Mouse (Mus musculus) C2C12 (cell line): ENCODE measurements around the gene Iqca. TPM values are rescaled to one million over a fixed set of nuclear protein-coding genes. Genes with fewer than 3 reads are reported as not detected.

Experiments
- H3K27me3 ChIP-seq: one replicate; pipeline ENCODE4 v1.6.1; 2011; ENCODE audit not compliant: control insufficient read depth, insufficient read depth, insufficient read length
- H3K36me3 ChIP-seq: one replicate; pipeline ENCODE4 v1.6.1; 2011; ENCODE audit not compliant: control insufficient read depth, insufficient read depth
- H3K4me3 ChIP-seq: one replicate; pipeline ENCODE4 v1.5.1; 2011; ENCODE audit warnings: mild to moderate bottlenecking, control low read depth; ENCODE audit not compliant: poor library complexity, insufficient read depth, severe bottlenecking
- H3K79me2 ChIP-seq: one replicate; pipeline ENCODE4 v1.6.1; 2011; ENCODE audit not compliant: control insufficient read depth, insufficient read depth
- H3K79me3 ChIP-seq: one replicate; pipeline ENCODE4 v1.6.1; 2011; ENCODE audit warnings: low read depth, control low read depth
- H3ac ChIP-seq: one replicate; pipeline ENCODE3; 2011; ENCODE audit warnings: low read depth; ENCODE audit not compliant: control insufficient read depth, insufficient read length
- CEBPB ChIP-seq: IDR thresholded peaks from one replicate; pipeline ENCODE4 v1.6.1; 2011; ENCODE audit warnings: low read depth, mild to moderate bottlenecking, control low read depth, moderate library complexity
- CTCF ChIP-seq: IDR thresholded peaks from one replicate; pipeline ENCODE4 v1.5.1; 2011; ENCODE audit not compliant: control insufficient read depth, insufficient read depth, insufficient read length
- FOSL1 ChIP-seq: IDR thresholded peaks from one replicate; pipeline ENCODE4 v1.8.0; 2011; ENCODE audit warnings: mild to moderate bottlenecking, low read length; ENCODE audit not compliant: poor library complexity, insufficient read depth, severe bottlenecking
- MAX ChIP-seq: IDR thresholded peaks from one replicate; pipeline ENCODE4 v1.6.1; 2011; ENCODE audit warnings: mild to moderate bottlenecking, control low read depth
- MYOD1 ChIP-seq: IDR thresholded peaks from one replicate; pipeline ENCODE4 v1.6.1; 2011; ENCODE audit warnings: low read depth; ENCODE audit not compliant: control insufficient read depth, insufficient read length
- MYOG ChIP-seq: IDR thresholded peaks from one replicate; pipeline ENCODE4 v1.6.1; 2011; ENCODE audit not compliant: control insufficient read depth, insufficient read length; ENCODE audit errors: extremely low read depth
- USF1 ChIP-seq: IDR thresholded peaks from one replicate; pipeline ENCODE4 v1.6.1; 2011; ENCODE audit warnings: low read depth, mild to moderate bottlenecking, control low read depth, moderate library complexity
- polyA plus RNA-seq: library from polyadenylated mRNA; unstranded; fragments of >200 nt; fragmentation: generic; extraction: Trizol; gene quantifications from one replicate; pipeline ENCODE4 v1.2.1, GENCODE M21; 2012; ENCODE audit warnings: missing spikeins

Gene Iqca
- polyA plus RNA-seq, 1 experiment: not detected

- no peak overlapping the region for H3K4me3 ChIP-seq
- TF ChIP-seq USF1 (no peak), MAX (no peak)
- no peaks in the 10 kb centered on the region for H3K79me2 ChIP-seq
- H3K27me3 ChIP-seq: no peaks in the 10 kb centered on the region
- no peak overlapping the region for H3ac ChIP-seq
- H3K36me3 ChIP-seq: no peaks in the 10 kb centered on the region
- H3K79me3 ChIP-seq: no peaks in the 10 kb centered on the region
Measured at GRCm38 (mm10) chr1:90186173-90186572, 33.0 kb upstream of the Iqca start.

GRCm38 (mm10) chr1:90183602-90184001, 30.4 kb upstream of the Iqca start:
- Histone ChIP-seq H3K79me2 (no peaks in the 10 kb centered on the region), H3K27me3 (no peaks in the 10 kb centered on the region), H3K79me3 (no peaks in the 10 kb centered on the region), H3ac (no peak overlapping the region), H3K36me3 (no peaks in the 10 kb centered on the region), H3K4me3 (no peak overlapping the region)
- TF ChIP-seq MYOD1: no peak
- TF ChIP-seq CTCF: no peak
- TF ChIP-seq MAX: no peak
- no peak for TF ChIP-seq MYOG
- no peak for TF ChIP-seq USF1
- TF ChIP-seq CEBPB: no peak
- TF ChIP-seq FOSL1: no peak

DNA sequence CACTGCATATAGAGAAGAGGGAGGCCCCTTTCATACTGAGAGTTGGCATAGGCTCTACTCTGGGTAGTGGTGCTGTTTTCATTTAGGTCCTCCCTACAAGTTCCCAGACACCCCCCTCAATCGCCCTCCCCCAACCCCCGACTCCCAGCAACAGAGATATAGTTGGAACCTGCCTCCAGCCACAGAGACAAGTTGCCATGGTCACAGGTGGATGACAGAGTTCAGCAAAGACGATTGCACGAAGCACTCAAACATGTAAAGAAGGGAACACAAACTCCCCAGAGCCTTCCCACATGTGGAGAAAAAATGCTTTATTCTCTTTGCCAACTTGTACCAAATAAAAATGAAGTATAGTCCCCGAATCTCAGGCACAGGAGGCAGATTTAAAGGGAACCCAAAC, 29.3 kb upstream of the Iqca start:
- Histone ChIP-seq H3K36me3 (no peaks in the 10 kb centered on the region), H3K4me3 (no peak overlapping the region), H3ac (no peak overlapping the region), H3K27me3 (no peaks in the 10 kb centered on the region), H3K79me2 (no peaks in the 10 kb centered on the region), H3K79me3 (no peaks in the 10 kb centered on the region)
- TF ChIP-seq CTCF (no peak), MAX (no peak), FOSL1 (no peak), USF1 (no peak), MYOG (no peak), CEBPB (no peak), MYOD1 (no peak)

DNA sequence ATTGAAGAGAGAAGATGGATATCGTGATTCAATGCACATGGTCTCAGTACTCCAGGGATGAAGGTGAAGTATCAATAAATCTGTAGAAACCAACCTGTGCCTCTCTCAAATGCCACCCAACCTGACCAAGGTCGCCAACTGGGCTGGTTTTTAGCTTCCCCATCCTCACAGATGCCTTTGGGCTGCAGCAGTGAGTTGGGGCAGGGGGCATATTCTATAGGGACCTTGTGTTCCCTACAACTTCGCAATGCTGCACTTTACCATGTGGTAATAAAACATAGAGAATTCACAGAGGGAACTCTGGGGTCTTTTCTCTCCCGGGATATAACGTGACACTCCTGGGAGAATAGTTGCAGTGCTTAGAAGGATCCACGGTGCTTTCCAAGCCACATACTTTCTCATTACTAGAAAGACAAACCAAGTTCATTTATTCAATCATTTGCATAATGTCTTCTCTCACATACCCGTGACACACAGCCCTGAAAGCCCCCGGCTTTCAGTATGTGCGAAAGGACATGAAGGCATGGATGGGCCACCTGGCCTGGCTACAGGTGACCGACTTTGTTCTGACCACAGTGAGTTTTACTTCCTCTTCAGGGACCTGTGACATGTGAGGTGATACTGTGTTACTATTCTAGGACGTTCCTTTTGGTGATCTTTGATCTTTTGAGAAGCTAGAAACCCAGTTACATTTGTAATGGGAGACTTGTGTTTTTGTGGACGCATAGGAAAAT, 27.9 kb upstream of the Iqca start:
- no peak for TF ChIP-seq FOSL1
- TF ChIP-seq MYOG: no peak
- no peak for TF ChIP-seq CEBPB
- no peak for TF ChIP-seq MYOD1
- no peak for TF ChIP-seq USF1
- TF ChIP-seq CTCF: no peak
- TF ChIP-seq MAX: no peak

DNA sequence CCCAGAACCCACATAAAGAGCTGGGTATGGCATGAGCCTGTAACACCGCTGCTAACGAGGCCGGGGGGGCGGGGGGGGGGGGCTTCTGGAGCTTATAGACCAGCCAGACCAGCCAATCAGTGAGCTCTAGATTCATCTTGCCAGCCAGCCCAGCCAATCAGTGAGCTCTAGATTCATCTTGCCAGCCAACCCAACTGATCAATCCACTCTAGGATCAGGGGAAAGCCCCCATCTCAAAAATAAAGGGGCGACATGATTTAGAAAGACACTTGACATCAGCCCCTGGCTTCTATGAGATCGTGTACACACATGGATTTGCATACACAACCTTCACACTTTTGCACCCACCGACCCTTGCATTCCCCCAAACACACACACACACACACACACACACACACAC, 27.3 kb upstream of the Iqca start:
- no peaks in the 10 kb centered on the region for H3K27me3 ChIP-seq
- H3K79me2 ChIP-seq: no peaks in the 10 kb centered on the region
- TF ChIP-seq CTCF: no peak
- TF ChIP-seq CEBPB: no peak
- TF ChIP-seq USF1: no peak
- no peak for TF ChIP-seq MYOG
- no peak for TF ChIP-seq MAX
- TF ChIP-seq FOSL1: no peak
- TF ChIP-seq MYOD1: no peak
- no peaks in the 10 kb centered on the region for H3K36me3 ChIP-seq
- no peak overlapping the region for H3ac ChIP-seq
- no peaks in the 10 kb centered on the region for H3K79me3 ChIP-seq
- no peak overlapping the region for H3K4me3 ChIP-seq

More for the DNA sequence above, 27.9 kb upstream of the Iqca start:
- no peaks in the 10 kb centered on the region for H3K27me3 ChIP-seq
- H3ac ChIP-seq: no peak overlapping the region
- H3K4me3 ChIP-seq: no peak overlapping the region
- H3K79me3 ChIP-seq: no peaks in the 10 kb centered on the region
- no peaks in the 10 kb centered on the region for H3K36me3 ChIP-seq
- H3K79me2 ChIP-seq: no peaks in the 10 kb centered on the region

DNA sequence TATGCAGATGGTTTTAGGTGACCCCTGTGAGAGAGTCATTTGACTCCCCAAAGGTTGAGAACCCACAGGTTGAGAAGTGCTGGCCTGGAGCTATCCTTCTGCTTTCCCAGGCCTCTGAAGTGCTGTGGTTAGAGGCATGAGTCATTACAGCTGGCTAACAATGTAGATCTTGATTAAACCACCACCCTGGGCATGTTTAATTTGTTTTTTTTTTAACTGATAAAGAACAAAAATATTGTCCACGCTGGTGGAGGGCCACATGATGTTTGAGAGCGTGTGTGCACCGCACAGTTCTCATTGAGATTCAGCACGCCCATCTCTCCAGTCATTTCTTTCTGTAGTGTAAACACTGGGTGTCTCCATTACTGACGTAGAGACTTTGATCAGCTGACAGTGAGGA, 24.8 kb upstream of the Iqca start:
- no peaks in the 10 kb centered on the region for H3K27me3 ChIP-seq
- no peaks in the 10 kb centered on the region for H3K36me3 ChIP-seq
- H3ac ChIP-seq: no peak overlapping the region
- H3K79me3 ChIP-seq: no peaks in the 10 kb centered on the region
- H3K4me3 ChIP-seq: no peak overlapping the region
- H3K79me2 ChIP-seq: no peaks in the 10 kb centered on the region
- TF ChIP-seq CEBPB (no peak), USF1 (peak; percentile 42), MAX (no peak), MYOG (no peak), MYOD1 (peak; percentile 56), CTCF (no peak), FOSL1 (peak; percentile 58)
